Mouse (Mus musculus): ENCODE results near the gene Smco2.
A peak's percentile ranks its signal among the peaks of the same experiment; 100 is the strongest.

The Smco2 gene

GRCm38 (mm10) chr6:146850050-146850449 lies at the start of gene Smco2:
Gene Smco2, plus strand, starts transcription at chr6:146850104.
- no peak for DNase-seq

GRCm38 (mm10) chr6:146809991-146810390 lies 39.9 kb upstream of the Smco2 start:
- DNase-seq: no peak

DNA sequence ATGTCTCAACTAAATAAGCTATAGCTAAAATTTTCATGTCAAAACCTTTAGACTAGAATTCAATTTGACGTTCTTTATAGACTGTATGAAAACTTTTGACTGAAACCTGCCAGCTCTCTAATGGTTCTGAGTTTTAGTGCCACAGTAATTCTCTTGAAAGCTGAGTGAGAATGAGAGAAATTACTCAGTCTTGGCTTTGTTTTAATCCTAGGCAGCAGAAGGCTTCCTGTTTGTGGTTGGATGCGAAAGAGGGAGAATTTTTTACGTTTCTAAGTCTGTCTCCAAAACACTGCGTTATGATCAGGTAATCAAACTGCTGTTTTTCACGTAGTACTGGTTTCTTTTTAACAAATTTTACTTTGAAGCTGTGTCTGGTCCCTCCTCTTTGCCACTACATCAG lies 36.9 kb upstream of the Smco2 start:
- no peak for DNase-seq

DNA sequence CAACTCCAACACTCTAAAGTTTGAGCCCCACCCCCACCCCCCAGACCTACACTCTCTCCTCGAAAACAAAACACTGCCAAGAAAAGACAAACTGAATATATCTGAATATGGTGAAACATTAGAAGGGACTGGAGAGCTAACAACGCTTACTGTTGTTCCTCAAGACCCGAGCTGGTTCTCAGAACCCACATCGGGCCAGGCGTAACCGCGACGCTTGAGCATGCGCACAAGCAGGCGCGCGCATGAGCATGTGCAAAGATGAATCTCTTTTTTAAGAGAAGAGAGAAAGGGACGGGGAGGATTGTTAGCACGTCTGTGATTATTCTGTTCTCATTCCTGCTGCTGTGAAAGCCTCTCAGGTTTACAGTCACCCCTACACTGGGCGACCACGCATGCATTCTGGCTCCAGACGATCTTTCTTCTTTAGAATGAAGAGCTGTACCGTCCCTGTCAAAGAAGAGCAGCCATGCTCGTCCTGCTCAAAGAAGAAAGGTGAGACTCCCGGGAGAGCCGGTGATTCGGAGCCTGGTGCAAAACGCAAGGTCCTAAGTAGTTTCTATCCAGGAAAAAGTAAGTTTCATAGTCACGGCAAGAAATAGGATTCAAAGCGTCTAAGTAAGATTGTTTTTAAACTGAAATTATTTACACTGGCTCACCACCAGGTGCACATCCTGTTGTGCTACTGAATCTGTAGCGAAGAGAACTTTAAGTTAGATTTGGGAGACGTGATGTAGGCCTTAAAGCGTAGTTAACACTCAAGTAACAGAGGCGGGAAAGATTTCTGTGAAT lies 29.5 kb upstream of the Smco2 start:
- DNase-seq: no peak

DNA sequence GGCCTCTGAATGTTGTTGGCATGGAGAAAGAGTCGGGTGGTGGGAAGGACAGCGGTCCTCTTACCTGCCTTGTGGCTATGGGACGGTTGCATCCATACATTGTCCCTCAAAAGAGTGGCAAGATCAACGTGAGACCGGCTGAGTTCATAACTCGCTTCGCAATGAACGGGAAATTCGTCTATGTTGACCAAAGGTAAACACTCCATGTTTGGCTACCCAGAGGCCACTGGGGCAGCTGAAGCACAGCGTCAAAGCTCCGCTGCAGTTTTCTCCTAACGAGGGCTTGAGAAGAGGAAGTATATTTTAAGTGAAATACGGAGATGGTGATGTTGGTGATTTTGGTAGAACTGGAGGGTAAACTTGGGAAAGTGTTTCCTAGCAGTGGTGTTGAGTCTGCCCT lies 27.9 kb upstream of the Smco2 start:
- no peak for DNase-seq

GRCm38 (mm10) chr6:146824727-146825486 lies 25.0 kb upstream of the Smco2 start:
- peak; percentile 68 for DNase-seq

- no peak for DNase-seq
Measured at GRCm38 (mm10) chr6:146825487-146825773, 24.5 kb upstream of the Smco2 start.

- DNase-seq: no peak
Measured at GRCm38 (mm10) chr6:146831320-146831719, 18.6 kb upstream of the Smco2 start.

DNA sequence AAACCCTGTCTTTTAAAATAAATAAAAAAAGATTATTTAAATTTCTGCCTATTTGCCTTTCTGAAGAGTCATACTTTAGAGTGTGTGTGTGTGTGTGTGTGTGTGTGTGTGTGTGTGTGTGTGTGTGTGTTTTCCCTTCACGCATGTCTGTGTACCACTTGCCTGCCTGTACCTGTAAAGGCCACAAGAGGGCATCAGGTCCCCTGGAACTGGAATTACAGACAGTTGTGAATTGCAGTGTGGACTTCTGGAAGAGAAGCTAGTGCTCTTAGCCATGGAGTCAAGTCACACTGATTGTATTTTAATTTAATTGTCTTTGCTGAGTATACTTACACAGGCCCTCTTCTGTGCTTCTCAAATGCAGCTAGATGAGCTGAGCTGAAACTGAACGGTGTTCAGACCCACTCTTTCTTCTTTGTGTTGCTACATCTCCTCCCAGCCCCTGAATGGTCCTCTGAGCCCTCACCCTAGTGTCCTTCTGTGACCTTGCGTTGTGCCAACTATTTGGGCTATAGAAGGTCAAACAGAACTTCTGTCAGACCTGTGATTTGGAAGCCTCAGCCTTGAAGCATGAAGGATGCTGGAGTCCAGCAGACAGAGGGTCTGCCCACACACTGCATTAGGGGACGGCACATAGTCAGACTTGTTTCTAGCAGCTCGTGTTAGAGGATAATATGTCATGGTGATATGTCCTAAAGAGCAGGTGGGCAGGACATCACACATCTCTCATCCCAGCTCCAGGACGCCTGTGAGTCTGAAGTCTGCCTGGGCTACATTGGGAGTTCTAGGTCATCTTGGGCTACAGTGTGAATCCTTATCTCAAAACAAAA lies 16.2 kb upstream of the Smco2 start:
- DNase-seq: peak; percentile 81

DNA sequence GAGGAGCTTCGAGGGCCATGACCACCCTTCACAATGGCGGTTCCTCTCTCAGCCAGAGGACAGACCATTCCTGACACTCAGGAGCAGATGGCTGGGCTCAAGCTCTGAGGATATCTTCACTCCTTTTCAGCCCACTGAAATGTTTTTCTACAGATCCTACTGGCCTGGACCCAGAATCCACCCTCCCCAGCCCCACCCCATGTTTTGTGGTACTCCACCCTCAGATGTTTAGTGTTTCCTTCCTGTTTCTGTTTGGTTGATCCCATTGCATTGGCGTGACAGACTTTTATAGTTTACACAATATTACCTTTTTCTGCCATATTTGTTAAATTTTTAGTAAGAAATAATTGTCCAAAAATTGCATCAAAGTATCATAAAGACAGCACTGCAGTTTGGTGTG lies 15.6 kb upstream of the Smco2 start:
- no peak for DNase-seq

DNA sequence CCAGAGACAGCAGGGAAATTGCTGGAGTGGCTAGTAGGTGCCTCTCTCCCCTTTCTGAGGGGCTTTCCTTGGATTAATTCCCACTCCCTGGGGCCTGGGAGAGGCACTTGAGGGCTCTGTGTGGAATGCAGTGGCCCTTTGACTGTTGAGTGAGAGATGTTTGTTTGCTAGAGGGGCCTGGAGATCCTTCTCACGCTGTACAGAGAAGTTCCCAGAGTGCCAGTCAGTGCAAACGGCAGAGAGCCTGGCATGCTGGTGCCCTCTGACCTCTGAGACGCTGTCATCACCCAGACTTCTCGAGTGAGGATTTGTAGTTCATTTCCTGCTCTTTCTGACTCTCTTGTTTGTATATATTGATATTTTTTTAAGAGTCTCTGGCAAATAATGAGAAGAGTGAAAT lies 14.1 kb upstream of the Smco2 start:
- no peak for DNase-seq

DNA sequence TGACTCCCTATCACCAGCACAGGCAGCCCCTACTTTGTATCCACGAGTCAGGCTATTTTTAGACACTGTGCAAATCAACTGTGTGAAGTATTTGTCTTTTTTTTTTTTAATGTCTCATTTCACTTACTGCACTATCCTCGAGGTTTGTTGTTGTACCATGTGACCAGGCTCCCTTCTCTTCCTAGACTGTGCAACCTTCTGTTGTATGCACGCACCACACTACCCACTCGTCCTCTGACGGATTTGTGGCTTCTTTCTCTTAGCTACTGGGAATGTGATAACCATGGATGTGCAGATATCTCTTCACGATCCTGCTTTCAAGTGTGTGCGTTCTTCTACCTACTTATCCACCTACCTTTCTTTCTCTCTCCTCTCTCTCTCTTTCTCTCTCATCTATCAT lies 12.6 kb upstream of the Smco2 start:
- no peak for DNase-seq

DNA sequence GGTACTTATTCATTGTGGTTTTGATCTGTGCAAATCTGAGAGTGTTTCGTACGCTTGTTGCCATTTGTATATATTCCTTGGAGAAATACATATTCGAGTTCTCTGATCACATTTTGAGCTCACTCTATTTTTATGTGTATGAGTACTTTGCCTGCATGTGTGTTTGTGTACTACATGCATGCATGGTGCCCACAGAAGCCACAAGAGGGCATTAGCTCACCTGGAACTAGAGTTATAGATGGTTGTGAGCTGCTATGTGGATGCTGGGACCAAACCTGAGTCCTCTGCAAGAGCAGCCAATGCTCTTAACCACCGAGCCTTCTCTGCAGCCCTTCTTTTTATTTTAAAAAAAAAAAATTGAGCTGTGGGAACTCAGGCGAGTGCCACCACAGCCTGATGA lies 11.5 kb upstream of the Smco2 start:
- DNase-seq: no peak

GRCm38 (mm10) chr6:146838863-146839262 lies 11.0 kb upstream of the Smco2 start:
- no peak for DNase-seq

DNA sequence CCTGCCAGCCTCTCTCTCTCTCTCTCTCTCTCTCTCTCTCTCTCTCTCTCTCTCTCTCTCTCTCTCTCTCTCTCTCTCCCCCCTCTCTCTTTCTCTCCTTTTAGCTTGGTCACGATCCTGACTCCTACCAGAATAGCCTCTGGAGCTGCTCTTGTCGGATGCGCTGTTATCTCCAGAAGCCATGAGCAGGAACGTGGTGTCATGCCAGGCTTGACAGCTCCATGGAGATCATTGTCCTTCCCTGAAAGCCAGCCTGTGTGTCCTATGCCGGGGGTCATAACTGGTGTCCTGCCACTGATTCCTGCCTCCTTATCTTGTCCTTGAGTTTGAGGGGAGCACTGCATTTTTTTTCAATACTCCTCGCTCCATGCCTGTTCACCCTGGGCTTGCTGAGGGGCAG lies 5.0 kb upstream of the Smco2 start:
- DNase-seq: no peak

- no peak for DNase-seq
Measured at GRCm38 (mm10) chr6:146845347-146845746, 4.6 kb upstream of the Smco2 start.

- DNase-seq: no peak
Measured at GRCm38 (mm10) chr6:146845961-146846750, 3.7 kb upstream of the Smco2 start.

GRCm38 (mm10) chr6:146847402-146847801 lies 2.5 kb upstream of the Smco2 start:
- no peak for DNase-seq

DNA sequence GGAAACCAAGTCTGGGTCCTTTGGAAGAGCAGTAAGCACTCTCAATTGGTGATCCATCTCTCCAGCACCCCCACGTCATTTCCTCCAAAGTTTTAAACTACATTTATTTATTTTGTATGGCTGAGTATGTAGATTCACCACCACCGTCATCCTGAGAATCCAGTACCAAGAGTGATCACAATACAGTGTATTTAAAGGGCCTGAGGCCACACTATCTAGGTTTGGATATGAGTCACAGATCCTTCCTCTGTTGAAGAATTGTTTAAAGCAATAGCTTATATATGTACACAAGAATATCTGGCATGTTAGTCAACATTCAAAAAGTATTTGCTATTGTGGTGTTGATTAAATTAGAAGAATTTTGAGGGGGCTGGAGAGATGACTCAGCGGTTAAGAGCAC lies 1.6 kb upstream of the Smco2 start:
- no peak for DNase-seq

DNA sequence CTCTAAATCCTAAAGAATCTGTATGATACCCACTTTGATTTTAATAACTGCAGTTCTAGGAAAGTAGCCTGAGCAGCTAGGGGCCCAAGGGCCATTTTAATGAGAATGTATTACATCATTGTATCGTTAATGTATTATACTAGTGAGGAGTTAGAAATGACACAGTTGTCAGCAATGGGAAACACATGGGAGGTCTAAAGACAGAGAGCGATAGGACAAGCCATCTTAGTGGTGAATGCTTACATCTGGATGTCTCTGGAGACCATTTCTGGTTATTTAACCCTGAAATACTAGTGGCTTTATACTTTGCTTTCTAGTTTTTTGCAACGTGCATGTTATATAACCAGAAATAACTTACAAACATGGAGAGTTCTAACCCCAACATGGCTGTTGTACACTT lies 2.0 kb downstream of the Smco2 start:
- DNase-seq: no peak

GRCm38 (mm10) chr6:146852739-146853138 lies 2.8 kb downstream of the Smco2 start:
- DNase-seq: no peak

DNA sequence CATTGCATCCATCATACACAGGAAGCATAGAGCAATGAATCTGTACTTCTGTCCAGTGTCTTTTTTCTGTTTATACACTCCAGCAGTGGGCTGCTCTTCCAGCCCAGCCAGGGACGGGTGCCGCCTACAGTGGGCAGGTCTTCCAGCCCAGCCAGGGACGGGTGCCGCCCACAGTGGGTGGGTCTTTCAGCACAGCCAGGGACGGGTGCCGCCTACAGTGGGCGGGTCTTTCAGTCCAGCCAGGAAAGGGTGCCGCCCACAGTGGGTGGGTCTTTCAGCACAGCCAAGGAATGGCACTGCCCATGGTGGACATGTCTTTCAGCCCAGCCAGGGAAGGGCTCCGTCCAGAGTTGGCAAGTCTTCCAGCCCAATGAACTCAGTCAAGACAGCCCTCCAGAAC lies 5.3 kb downstream of the Smco2 start:
- no peak for DNase-seq

GRCm38 (mm10) chr6:146857386-146857785 lies 7.5 kb downstream of the Smco2 start:
- DNase-seq: no peak
